Comparison of ENCODE assay signal across 22 mouse cellular contexts in the genomic region with DNA sequence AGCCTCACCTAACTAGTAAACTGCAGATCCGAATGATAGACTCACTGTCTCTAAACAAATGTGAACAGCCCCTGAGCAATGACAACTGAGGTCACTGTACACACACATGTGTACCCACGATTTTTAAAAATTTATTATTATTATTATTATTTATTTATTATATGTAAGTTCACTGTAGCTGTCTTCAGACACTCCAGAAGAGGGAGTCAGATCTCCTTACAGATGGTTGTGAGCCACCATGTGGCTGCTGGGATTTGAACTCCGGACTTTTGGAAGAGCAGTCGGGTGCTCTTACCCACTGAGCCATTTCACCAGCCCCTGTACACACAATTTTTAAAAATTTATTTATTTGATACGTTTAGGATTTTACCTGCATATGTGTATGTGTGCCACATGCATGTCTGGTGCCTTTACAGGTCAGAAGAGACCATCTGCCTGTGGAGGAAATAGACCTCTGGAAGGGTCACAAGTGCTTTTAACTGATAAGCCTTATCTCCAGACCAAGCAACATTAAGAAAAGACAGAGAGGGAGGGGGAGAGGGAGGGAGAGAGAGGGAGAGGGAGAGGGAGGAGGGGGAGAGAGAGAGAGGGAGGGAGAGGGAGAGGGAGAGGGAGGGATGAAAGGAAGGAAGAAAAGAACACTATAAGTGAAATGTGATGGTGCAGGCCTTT. TPM values are rescaled to one million over a fixed set of nuclear protein-coding genes. Genes with fewer than 3 reads are reported as not detected.
DNase-seq lines count a peak whose midpoint lies in the region; ATAC-seq and TF ChIP-seq lines count a peak whose summit lies in the region.
"Had no signal": no experiment of that assay in that cellular context is flagged by ENCODE, and none has a peak within 500 bp of the region (broad histone marks: within the 10 kb centered on the region; RNA-seq: fewer than 3 reads in every experiment).

No protein-coding gene starts in this region.

- TF ChIP-seq EP300 in liver, postnatal 0 days (IDR thresholded peaks at IDR 0.05; ENCODE audit: low read depth), result peak; percentile 42; the same call in 1 of the 2 replicates

- H3K4me1 ChIP-seq in G1E (ENCODE audit: insufficient read depth, low read depth, low read length), result peaks cover 49% of the 10 kb centered on the region
- peaks cover 8% of the 10 kb centered on the region; the same call in 1 of the 2 replicates for H3K4me1 ChIP-seq in liver, postnatal 0 days (ENCODE audit: insufficient read depth)
- no peaks in the 10 kb centered on the region for H3K4me1 ChIP-seq in lung, adult 2 months (ENCODE audit: control insufficient read depth, insufficient read depth, low read length)
- H3K4me1 ChIP-seq: hindbrain, embryonic 15.5 days; limb, embryonic 15.5 days; neural tube, embryonic 15.5 days had no signal

- no peak overlapping the region for H3K4me2 ChIP-seq in liver, postnatal 0 days (ENCODE audit: low read depth, low read length)
- H3K4me2 ChIP-seq: embryonic facial prominence, embryonic 12.5 days; hindbrain, embryonic 15.5 days; limb, embryonic 15.5 days; neural tube, embryonic 15.5 days had no signal

- H3K27ac ChIP-seq in liver, postnatal 0 days (ENCODE audit: low read depth), result no peak overlapping the region
- H3K27ac ChIP-seq: embryonic facial prominence, embryonic 12.5 days; hindbrain, embryonic 15.5 days; limb, embryonic 15.5 days; neural tube, embryonic 15.5 days had no signal

- H3K9me3 ChIP-seq in G1E (replicated peaks), result no peaks in the 10 kb centered on the region
- H3K9me3 ChIP-seq in liver, postnatal 0 days (ENCODE audit: low read length), result no peaks in the 10 kb centered on the region
- H3K9me3 ChIP-seq: embryonic facial prominence, embryonic 12.5 days; hindbrain, embryonic 15.5 days; limb, embryonic 15.5 days; neural tube, embryonic 15.5 days had no signal

- no peak for TF ChIP-seq CTCF in G1E (IDR thresholded peaks at IDR 0.05; ENCODE audit: low read depth, low read length)
- no peak for TF ChIP-seq CTCF in liver, postnatal 0 days (IDR thresholded peaks at IDR 0.05; ENCODE audit: low read depth)
- no peak for TF ChIP-seq CTCF in lung, adult 2 months (IDR thresholded peaks at IDR 0.05; ENCODE audit: insufficient read depth, low read length)

- no peak overlapping the region for H3K4me3 ChIP-seq in G1E (ENCODE audit: low read depth, low read length)
- H3K4me3 ChIP-seq in liver, postnatal 0 days (ENCODE audit: low read depth, low read length), result no peak overlapping the region
- no peak overlapping the region for H3K4me3 ChIP-seq in lung, adult 2 months (replicated peaks; ENCODE audit: extremely low read depth, low read depth, low read length)
- H3K4me3 ChIP-seq: embryonic facial prominence, embryonic 12.5 days; erythroblast, embryonic 14.5 days; hindbrain, embryonic 15.5 days; limb, embryonic 15.5 days; neural tube, embryonic 15.5 days had no signal

- DNase-seq in 416B (ENCODE audit: low read depth), result peak; percentile 86
- DNase-seq in G1E (ENCODE audit: low spot score), result no peak
- peak; percentile 41 for DNase-seq in liver
- DNase-seq in liver, postnatal 0 days, result no peak
- no peak for DNase-seq in lung, adult 2 months
- no peak for DNase-seq in retina, embryonic 14.5 days (ENCODE audit: low spot score)
- DNase-seq in cerebellum, adult 8-10 months, result no peak
- DNase-seq: adrenal gland, postnatal 36 days; cerebellum, adult 9-11 months; gastrocnemius, postnatal 14 days; heart, postnatal 10 days; lung, postnatal 10 days; right cerebral cortex, postnatal 25 days; thymus, adult 2 months had no signal

- 55% methylated on average over 5 of the region's 5 CpGs for WGBS in liver, postnatal 0 days (ENCODE audit: insufficient replicate concordance)
- WGBS in lung, adult 2 months, result 70% methylated on average over 5 of the region's 5 CpGs

- peak; percentile 94 for ATAC-seq in G1E (ENCODE audit: extremely low read depth, insufficient number of reproducible peaks, low FRiP score, poor library complexity, severe bottlenecking)
- ATAC-seq in liver, postnatal 0 days, result peak; percentile 40; the same call in 1 of the 2 replicates
- ATAC-seq: forebrain, embryonic 14.5 days; intestine, embryonic 16.5 days; midbrain, embryonic 16.5 days had no signal

- TF ChIP-seq POLR2A in lung, adult 2 months (IDR thresholded peaks at IDR 0.05; ENCODE audit: borderline replicate concordance, extremely low read depth, low read depth, low read length), result no peak

- H3K27me3 ChIP-seq in G1E (ENCODE audit: insufficient read depth, low read length), result 0 out of 2 replicates have a peak, but pooled peaks cover 2% of the 10 kb centered on the region
- H3K27me3 ChIP-seq in liver, postnatal 0 days (ENCODE audit: insufficient read depth, low read length), result no peaks in the 10 kb centered on the region
- H3K27me3 ChIP-seq: embryonic facial prominence, embryonic 12.5 days; hindbrain, embryonic 15.5 days; limb, embryonic 15.5 days; neural tube, embryonic 15.5 days had no signal

- H3K36me3 ChIP-seq in G1E (replicated peaks), result no peaks in the 10 kb centered on the region
- no peaks in the 10 kb centered on the region for H3K36me3 ChIP-seq in liver, postnatal 0 days (replicated peaks; ENCODE audit: insufficient read depth, low read length)
- H3K36me3 ChIP-seq: embryonic facial prominence, embryonic 12.5 days; hindbrain, embryonic 15.5 days; limb, embryonic 15.5 days; neural tube, embryonic 15.5 days had no signal

- no peak overlapping the region for H3K9ac ChIP-seq in liver, postnatal 0 days (replicated peaks)
- H3K9ac ChIP-seq: embryonic facial prominence, embryonic 12.5 days; hindbrain, embryonic 15.5 days; limb, embryonic 15.5 days; neural tube, embryonic 15.5 days had no signal

RNA-seq across cellular contexts. Expression of a gene that starts 7.9 kb away (rescaled TPM):
- total RNA-seq in G1E (2014; fragmentation: Nextera tagmentation) (12.9 and 18.7 TPM in 2 replicates), G1E (2017) (15.2 and 18.5 TPM in 2 replicates)
- polyA plus RNA-seq in G1E (2012), result 1.3 and 1.5 TPM in 2 replicates
- polyA plus RNA-seq in liver, postnatal 0 days (2015; fragmentation: Nextera tagmentation; extraction: Ambion mirVana), result 4.0 and 4.2 TPM in 2 replicates
- 11.8 and 13.9 TPM in 2 replicates for polyA plus RNA-seq in lung, adult 2 months (2012; rRNA removed)

RNA-seq across cellular contexts. Expression of a gene that starts 11.1 kb away (rescaled TPM):
- not detected in 2 replicates for total RNA-seq in G1E (2014; fragmentation: Nextera tagmentation)
- total RNA-seq in G1E (2017), result 0.33 and 0.35 TPM in 2 replicates
- 0.16 and 0.44 TPM in 2 replicates for polyA plus RNA-seq in G1E (2012)
- 27.8 and 28.5 TPM in 2 replicates for polyA plus RNA-seq in liver, postnatal 0 days (2015; fragmentation: Nextera tagmentation; extraction: Ambion mirVana)
- polyA plus RNA-seq in lung, adult 2 months (2012; rRNA removed), result 27.7 and 55.1 TPM in 2 replicates
- polyA plus RNA-seq: erythroblast, embryonic 14.5 days had no signal

RNA-seq across cellular contexts. Expression of a gene that starts 20.1 kb away (rescaled TPM):
- total RNA-seq in G1E (2014; fragmentation: Nextera tagmentation) (48.5 and 52.4 TPM in 2 replicates), G1E (2017) (53.0 and 54.9 TPM in 2 replicates)
- polyA plus RNA-seq in G1E (2012), result 42.1 and 44.2 TPM in 2 replicates
- 64.2 and 65.1 TPM in 2 replicates for polyA plus RNA-seq in liver, postnatal 0 days (2015; fragmentation: Nextera tagmentation; extraction: Ambion mirVana)
- polyA plus RNA-seq in lung, adult 2 months (2012; rRNA removed), result 29.1 and 44.4 TPM in 2 replicates

RNA-seq across cellular contexts. Expression of a gene that starts 42.0 kb away (rescaled TPM):
- 19.5 and 21.1 TPM in 2 replicates for total RNA-seq in G1E (2014; fragmentation: Nextera tagmentation)
- total RNA-seq in G1E (2017), result 9.6 and 17.2 TPM in 2 replicates
- 4.0 and 5.3 TPM in 2 replicates for polyA plus RNA-seq in G1E (2012)
- 13.0 and 14.1 TPM in 2 replicates for polyA plus RNA-seq in liver, postnatal 0 days (2015; fragmentation: Nextera tagmentation; extraction: Ambion mirVana)
- 20.7 and 25.0 TPM in 2 replicates for polyA plus RNA-seq in lung, adult 2 months (2012; rRNA removed)

RNA-seq across cellular contexts. Expression of a gene that starts 42.1 kb away (rescaled TPM):
- total RNA-seq in G1E (2014; fragmentation: Nextera tagmentation) (not detected in 2 replicates), G1E (2017) (0.38 and 0.52 TPM in 2 replicates)
- polyA plus RNA-seq in G1E (2012), result 0.18 and 0.27 TPM in 2 replicates
- polyA plus RNA-seq in liver, postnatal 0 days (2015; fragmentation: Nextera tagmentation; extraction: Ambion mirVana), result 30.0 and 31.0 TPM in 2 replicates
- polyA plus RNA-seq in lung, adult 2 months (2012; rRNA removed), result 97.4 and 102 TPM in 2 replicates

Comparison
In these comparisons a context has a peak if more than half of its experiments do, and no peak if none do; other contexts are left out.
1. DNase-seq: peak in 416B (single experiment) and liver (single experiment); none in G1E (single experiment), liver, postnatal 0 days (single experiment), lung, adult 2 months (single experiment), retina, embryonic 14.5 days (single experiment) and cerebellum, adult 8-10 months (single experiment).
2. RNA of a gene that starts 11.1 kb away (polyA plus RNA-seq): 27.7 to 55.1 TPM in lung, adult 2 months and 27.8 to 28.5 TPM in liver, postnatal 0 days; 0.16 to 0.44 TPM in G1E; every median in the first group is over 10 times any median in the second.